ENCODE assay signal across 10 mouse cellular contexts in the genomic region with DNA sequence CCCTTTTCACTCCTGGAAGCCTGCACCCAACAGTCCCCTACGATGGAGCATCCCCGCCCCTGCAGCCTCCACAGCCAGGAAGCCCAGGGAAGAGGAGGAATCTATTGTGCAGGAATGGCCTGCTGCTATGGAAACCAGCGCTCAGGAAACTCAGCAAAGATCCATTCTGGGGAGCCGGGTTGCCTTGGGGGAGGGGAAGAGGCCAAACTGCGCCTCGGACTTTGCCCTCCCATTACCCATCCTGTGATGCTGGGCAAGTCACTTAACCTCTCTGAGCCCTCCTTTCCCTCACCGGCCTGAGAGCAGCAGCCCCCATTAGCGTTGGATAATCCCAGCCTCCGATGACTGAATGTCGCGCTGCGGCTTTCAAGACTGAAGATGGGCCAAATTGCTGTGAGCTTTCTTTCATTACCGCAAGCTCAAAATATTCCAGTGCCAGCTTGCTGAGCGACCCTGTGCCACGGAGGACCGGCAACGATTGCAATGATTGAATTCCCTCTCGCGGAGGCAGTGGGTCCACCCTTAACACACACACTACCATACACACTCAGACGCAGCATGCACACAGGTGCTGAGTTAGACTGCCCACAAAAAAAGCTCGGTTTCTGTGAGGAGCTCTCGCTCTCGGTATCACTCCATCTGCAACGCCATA. TPM values are rescaled to one million over a fixed set of nuclear protein-coding genes. Genes with fewer than 3 reads are reported as not detected.
A peak's percentile ranks its signal among the peaks of the same experiment; 100 is the strongest.
DNase-seq lines count a peak whose midpoint lies in the region; ATAC-seq lines count a peak whose summit lies in the region.
"Had no signal": no experiment of that assay in that cellular context is flagged by ENCODE, and none has a peak within 500 bp of the region (broad histone marks: within the 10 kb centered on the region; RNA-seq: fewer than 3 reads in every experiment).

No protein-coding gene starts in this region.

- 20% methylated on average over 24 of the region's 24 CpGs for WGBS in heart, embryonic 15.5 days
- WGBS in intestine, embryonic 14.5 days, result 10% methylated on average over 24 of the region's 24 CpGs
- WGBS in limb, embryonic 15.5 days, result 15% methylated on average over 24 of the region's 24 CpGs

- no peaks in the 10 kb centered on the region for H3K9me3 ChIP-seq in heart, embryonic 15.5 days (replicated peaks)
- H3K9me3 ChIP-seq in intestine, embryonic 14.5 days (ENCODE audit: control insufficient read depth, low read length), result no peaks in the 10 kb centered on the region
- H3K9me3 ChIP-seq in limb, embryonic 15.5 days, result no peaks in the 10 kb centered on the region
- H3K9me3 ChIP-seq: G1E had no signal

- peak overlapping the region; percentile 47 for H3K4me2 ChIP-seq in heart, embryonic 15.5 days
- H3K4me2 ChIP-seq in intestine, embryonic 14.5 days (ENCODE audit: low read length), result peak overlapping the region; percentile 37
- peak overlapping the region; percentile 37 for H3K4me2 ChIP-seq in limb, embryonic 15.5 days

- peaks cover 7% of the 10 kb centered on the region for H3K4me1 ChIP-seq in heart, embryonic 15.5 days (replicated peaks)
- peaks cover 5% of the 10 kb centered on the region; the same call in 1 of the 2 replicates for H3K4me1 ChIP-seq in intestine, embryonic 14.5 days (replicated peaks; ENCODE audit: control insufficient read depth, insufficient read depth, low read length)
- peaks cover 6% of the 10 kb centered on the region; the same call in 1 of the 2 replicates for H3K4me1 ChIP-seq in limb, embryonic 15.5 days

- DNase-seq in heart, adult 9 months (ENCODE audit: low spot score in 2 of 2), result no peak
- peak; percentile 58 for DNase-seq in embryo, embryonic 9.5 days (ENCODE audit: extremely low spot score)
- peak; percentile 58 for DNase-seq in intestine, embryonic 14.5 days (ENCODE audit: low spot score)
- DNase-seq in right cerebral cortex, postnatal 4 days, result peak; percentile 62
- no peak for DNase-seq in T-cell, adult 2 months (ENCODE audit: low spot score)
- DNase-seq in heart, postnatal 4 days, result no peak

- no peak for ATAC-seq in heart, embryonic 15.5 days (replicated peaks; ENCODE audit: insufficient number of reproducible peaks, insufficient read depth, low FRiP score, low read depth)
- ATAC-seq in intestine, embryonic 14.5 days (replicated peaks; ENCODE audit: low FRiP score, low TSS enrichment, low read depth), result no peak
- ATAC-seq in limb, embryonic 15.5 days (ENCODE audit: insufficient number of reproducible peaks, low FRiP score, low TSS enrichment, low read depth), result no peak

- H3K27me3 ChIP-seq in heart, embryonic 15.5 days, result peaks cover 44% of the 10 kb centered on the region
- no peaks in the 10 kb centered on the region for H3K27me3 ChIP-seq in intestine, embryonic 14.5 days (replicated peaks; ENCODE audit: control insufficient read depth, insufficient read depth, low read length)
- peaks cover 32% of the 10 kb centered on the region for H3K27me3 ChIP-seq in limb, embryonic 15.5 days

- no peaks in the 10 kb centered on the region for H3K36me3 ChIP-seq in heart, embryonic 15.5 days
- H3K36me3 ChIP-seq in intestine, embryonic 14.5 days (ENCODE audit: control insufficient read depth, insufficient read depth, low read length), result no peaks in the 10 kb centered on the region
- no peaks in the 10 kb centered on the region for H3K36me3 ChIP-seq in limb, embryonic 15.5 days
- H3K36me3 ChIP-seq: G1E had no signal

- H3K4me3 ChIP-seq in heart, embryonic 15.5 days, result no peak overlapping the region
- no peak overlapping the region for H3K4me3 ChIP-seq in intestine, embryonic 14.5 days (ENCODE audit: low read depth, low read length)
- H3K4me3 ChIP-seq in limb, embryonic 15.5 days, result no peak overlapping the region

- no peak overlapping the region for H3K9ac ChIP-seq in heart, embryonic 15.5 days
- no peak overlapping the region for H3K9ac ChIP-seq in intestine, embryonic 14.5 days (ENCODE audit: low read length)
- no peak overlapping the region for H3K9ac ChIP-seq in limb, embryonic 15.5 days

- H3K27ac ChIP-seq in heart, embryonic 15.5 days, result no peak overlapping the region
- no peak overlapping the region for H3K27ac ChIP-seq in intestine, embryonic 14.5 days (ENCODE audit: low read depth)
- no peak overlapping the region for H3K27ac ChIP-seq in limb, embryonic 15.5 days

RNA-seq across cellular contexts. Expression of gene Sirpa, which starts 18.1 kb away (rescaled TPM):
- 13.8 and 20.1 TPM in 2 replicates for polyA plus RNA-seq in heart, embryonic 15.5 days (2015; fragmentation: Nextera tagmentation; extraction: Ambion mirVana)
- polyA plus RNA-seq in intestine, embryonic 14.5 days (2014; fragmentation: Nextera tagmentation; extraction: Ambion mirVana), result 28.0 and 29.9 TPM in 2 replicates
- polyA plus RNA-seq in limb, embryonic 15.5 days (2015; fragmentation: Nextera tagmentation; extraction: Ambion mirVana), result 28.5 and 30.7 TPM in 2 replicates
- 10 to 100 TPM; 22.4 to 23.0 TPM for total RNA-seq in heart, postnatal 4 days (2021)
- polyA plus RNA-seq: G1E had no signal

RNA-seq across cellular contexts. Expression of gene F830045P16Rik, which starts 38.1 kb away (rescaled TPM):
- not detected in 2 replicates for polyA plus RNA-seq in heart, embryonic 15.5 days (2015; fragmentation: Nextera tagmentation; extraction: Ambion mirVana)
- not detected in 2 replicates for polyA plus RNA-seq in intestine, embryonic 14.5 days (2014; fragmentation: Nextera tagmentation; extraction: Ambion mirVana)
- polyA plus RNA-seq in limb, embryonic 15.5 days (2015; fragmentation: Nextera tagmentation; extraction: Ambion mirVana), result 0.41 and 0.70 TPM in 2 replicates
- not detected for total RNA-seq in heart, postnatal 4 days (2021)
- total RNA-seq: G1E; hematopoietic stem cell, adult 5-6 weeks had no signal
- polyA plus RNA-seq: G1E had no signal

Comparison
In these comparisons a context has a peak if more than half of its experiments do, and no peak if none do; other contexts are left out.
1. DNase-seq: peak in embryo, embryonic 9.5 days (single experiment), intestine, embryonic 14.5 days (single experiment) and right cerebral cortex, postnatal 4 days (single experiment); none in heart, adult 9 months (0 of 2), T-cell, adult 2 months (single experiment) and heart, postnatal 4 days (single experiment).
2. Peak in every context shown above with its lines, with median percentiles within 50 percentile points of each other: H3K4me2 ChIP-seq.